Mouse (Mus musculus): Measurements from ENCODE around the gene Apmap. TPM values are rescaled to one million over a fixed set of nuclear protein-coding genes. Genes with fewer than 3 reads are reported as not detected.

Apmap gene
- polyA plus RNA-seq (2016; fragmentation: Nextera tagmentation; extraction: Ambion mirVana) = 32.8 and 34.2 TPM in 2 replicates

- peak; percentile 98 for DNase-seq (ENCODE audit: low spot score)
- H3K4me1 ChIP-seq = peaks cover 9% of the 10 kb centered on the region
- H3K36me3 ChIP-seq = no peaks in the 10 kb centered on the region
- H3K27ac ChIP-seq = peak within 1 kb of the TSS; percentile 87
- H3K4me3 ChIP-seq = peak within 1 kb of the TSS; percentile 91
- H3K27me3 ChIP-seq (ENCODE audit: insufficient read depth, poor library complexity, severe bottlenecking) = no peaks in the 10 kb centered on the region
- no peaks in the 10 kb centered on the region for H3K9me3 ChIP-seq
- WGBS = under 1% methylated on average over 42 of the region's 42 CpGs
These were observed at the start of gene Apmap for GRCm38 (mm10) chr2:150608087-150608799. TSS of gene Apmap (minus strand) at chr2:150608567.

GRCm38 (mm10) chr2:150656975-150657768 is 48.8 kb upstream of the Apmap start:
- H3K36me3 ChIP-seq = 0 out of 2 replicates have a peak, but pooled peaks cover 2% of the 10 kb centered on the region
- DNase-seq (ENCODE audit: low spot score) = no peak
- WGBS = 76% methylated on average over 8 of the region's 8 CpGs
- no peak overlapping the region for H3K4me3 ChIP-seq
- no peaks in the 10 kb centered on the region for H3K27me3 ChIP-seq (ENCODE audit: insufficient read depth, poor library complexity, severe bottlenecking)
- H3K4me1 ChIP-seq = 0 out of 2 replicates have a peak, but pooled peaks cover 5% of the 10 kb centered on the region
- H3K9me3 ChIP-seq = no peaks in the 10 kb centered on the region
- H3K27ac ChIP-seq = no peak overlapping the region

- Histone ChIP-seq H3K4me1 (peaks cover 10% of the 10 kb centered on the region), H3K27me3 (ENCODE audit: insufficient read depth, poor library complexity, severe bottlenecking) (no peaks in the 10 kb centered on the region), H3K27ac (no peak overlapping the region), H3K9me3 (no peaks in the 10 kb centered on the region), H3K4me3 (no peak overlapping the region), H3K36me3 (0 out of 2 replicates have a peak, but pooled peaks cover 2% of the 10 kb centered on the region)
- 94% methylated on average over 3 of the region's 3 CpGs for WGBS
- DNase-seq (ENCODE audit: low spot score) = no peak
These were observed 47.7 kb upstream of the Apmap start for GRCm38 (mm10) chr2:150656112-150656511.

- no peaks in the 10 kb centered on the region for H3K9me3 ChIP-seq
- 78% methylated on average over 6 of the region's 6 CpGs for WGBS
- 0 out of 2 replicates have a peak, but pooled peaks cover 2% of the 10 kb centered on the region for H3K36me3 ChIP-seq
These were observed 46.9 kb upstream of the Apmap start for GRCm38 (mm10) chr2:150655290-150655689.

GRCm38 (mm10) chr2:150654814-150655213 is 46.4 kb upstream of the Apmap start:
- WGBS = 77% methylated on average over 2 of the region's 2 CpGs
- Histone ChIP-seq H3K4me3 (no peak overlapping the region), H3K9me3 (no peaks in the 10 kb centered on the region)

More at GRCm38 (mm10) chr2:150655290-150655689, 46.9 kb upstream of the Apmap start:
- Histone ChIP-seq H3K27me3 (ENCODE audit: insufficient read depth, poor library complexity, severe bottlenecking) (no peaks in the 10 kb centered on the region), H3K4me1 (peaks cover 15% of the 10 kb centered on the region), H3K27ac (no peak overlapping the region), H3K4me3 (no peak overlapping the region)
- no peak for DNase-seq (ENCODE audit: low spot score)

GRCm38 (mm10) chr2:150651366-150651765 is 43.0 kb upstream of the Apmap start:
- no peak for DNase-seq (ENCODE audit: low spot score)
- no peaks in the 10 kb centered on the region for H3K9me3 ChIP-seq
- H3K4me1 ChIP-seq = peaks cover 32% of the 10 kb centered on the region
- no peak overlapping the region for H3K4me3 ChIP-seq
- H3K27me3 ChIP-seq (ENCODE audit: insufficient read depth, poor library complexity, severe bottlenecking) = no peaks in the 10 kb centered on the region
- peak overlapping the region; percentile 84 for H3K27ac ChIP-seq
- WGBS = 64% methylated on average over 9 of the region's 9 CpGs
- H3K36me3 ChIP-seq = no peaks in the 10 kb centered on the region

More at GRCm38 (mm10) chr2:150654814-150655213, 46.4 kb upstream of the Apmap start:
- Histone ChIP-seq H3K27ac (no peak overlapping the region), H3K4me1 (peaks cover 18% of the 10 kb centered on the region), H3K27me3 (ENCODE audit: insufficient read depth, poor library complexity, severe bottlenecking) (no peaks in the 10 kb centered on the region), H3K36me3 (0 out of 2 replicates have a peak, but pooled peaks cover 2% of the 10 kb centered on the region)
- no peak for DNase-seq (ENCODE audit: low spot score)

GRCm38 (mm10) chr2:150650511-150651074 is 42.2 kb upstream of the Apmap start:
- Histone ChIP-seq H3K36me3 (no peaks in the 10 kb centered on the region), H3K27me3 (ENCODE audit: insufficient read depth, poor library complexity, severe bottlenecking) (no peaks in the 10 kb centered on the region), H3K27ac (peak overlapping the region; percentile 84), H3K4me3 (no peak overlapping the region), H3K4me1 (peaks cover 32% of the 10 kb centered on the region), H3K9me3 (no peaks in the 10 kb centered on the region)
- DNase-seq (ENCODE audit: low spot score) = no peak
- WGBS = 8% methylated on average over 7 of the region's 7 CpGs

GRCm38 (mm10) chr2:150648300-150648895 is 40.0 kb upstream of the Apmap start:
- WGBS = 52% methylated on average over 13 of the region's 13 CpGs
- DNase-seq (ENCODE audit: low spot score) = no peak

GRCm38 (mm10) chr2:150647681-150648299 is 39.4 kb upstream of the Apmap start:
- H3K4me3 ChIP-seq = no peak overlapping the region
- 79% methylated on average over 14 of the region's 14 CpGs for WGBS
- H3K36me3 ChIP-seq = no peaks in the 10 kb centered on the region
- DNase-seq (ENCODE audit: low spot score) = no peak
- H3K4me1 ChIP-seq = peaks cover 32% of the 10 kb centered on the region
- H3K27me3 ChIP-seq (ENCODE audit: insufficient read depth, poor library complexity, severe bottlenecking) = no peaks in the 10 kb centered on the region
- no peak overlapping the region for H3K27ac ChIP-seq
- H3K9me3 ChIP-seq = no peaks in the 10 kb centered on the region

More at GRCm38 (mm10) chr2:150648300-150648895, 40.0 kb upstream of the Apmap start:
- H3K4me3 ChIP-seq = no peak overlapping the region
- no peaks in the 10 kb centered on the region for H3K9me3 ChIP-seq
- H3K4me1 ChIP-seq = peaks cover 32% of the 10 kb centered on the region
- no peak overlapping the region for H3K27ac ChIP-seq
- H3K27me3 ChIP-seq (ENCODE audit: insufficient read depth, poor library complexity, severe bottlenecking) = no peaks in the 10 kb centered on the region
- H3K36me3 ChIP-seq = no peaks in the 10 kb centered on the region

GRCm38 (mm10) chr2:150646411-150647121 is 38.2 kb upstream of the Apmap start:
- no peaks in the 10 kb centered on the region for H3K36me3 ChIP-seq
- WGBS = 89% methylated on average over 8 of the region's 8 CpGs
- H3K4me3 ChIP-seq = no peak overlapping the region
- DNase-seq (ENCODE audit: low spot score) = no peak
- H3K27ac ChIP-seq = no peak overlapping the region
- H3K9me3 ChIP-seq = no peaks in the 10 kb centered on the region
- no peaks in the 10 kb centered on the region for H3K27me3 ChIP-seq (ENCODE audit: insufficient read depth, poor library complexity, severe bottlenecking)
- peaks cover 32% of the 10 kb centered on the region for H3K4me1 ChIP-seq

- DNase-seq (ENCODE audit: low spot score) = no peak
- Histone ChIP-seq H3K27me3 (ENCODE audit: insufficient read depth, poor library complexity, severe bottlenecking) (no peaks in the 10 kb centered on the region), H3K4me1 (peaks cover 19% of the 10 kb centered on the region), H3K9me3 (no peaks in the 10 kb centered on the region), H3K27ac (no peak overlapping the region), H3K36me3 (no peaks in the 10 kb centered on the region), H3K4me3 (no peak overlapping the region)
- WGBS = 93% methylated on average over 4 of the region's 4 CpGs
These were observed 36.9 kb upstream of the Apmap start for GRCm38 (mm10) chr2:150645225-150645624.
